Mouse (Mus musculus) heart, embryonic 14.5 days (tissue): Measurements from ENCODE around the gene Kir3dl1. TPM values are rescaled to one million over a fixed set of nuclear protein-coding genes. Genes with fewer than 3 reads are reported as not detected.
"Not testable (repeated sequence)": the region's sequence is repeated elsewhere in the genome, so short reads cannot be mapped to it uniquely, and the experiment has no call there.

Source experiments
- ATAC-seq: fragments of 200-750 bp; cut with Nextera tagmentation; 2 replicates; pipeline ENCODE4 v1.8.0; 2017; ENCODE audit warnings: low read depth, moderate TSS enrichment; ENCODE audit not compliant: insufficient number of reproducible peaks, insufficient read depth, low FRiP score
- H3K27ac ChIP-seq, 2 experiments: fragments of 200-500 bp in 1 of 2; fragments of 300-500 bp in 1 of 2; sonication (generic) in 1 of 2; replicated peaks in 1 of 2; 2 replicates each; pipeline ENCODE4 v1.5.1; 2012 to 2014; ENCODE audit warnings: low read depth in 2 of 2, low read length in 2 of 2, control low read depth in 1 of 2, mild to moderate bottlenecking in 1 of 2, mixed read lengths in 1 of 2; ENCODE audit not compliant: control insufficient read depth in 1 of 2, insufficient read depth in 1 of 2
- H3K27me3 ChIP-seq: fragments of 300-500 bp; sonication (generic); 2 replicates; pipeline ENCODE4 v1.6.1; 2014; ENCODE audit warnings: mild to moderate bottlenecking, low read length, control low read depth; ENCODE audit not compliant: control insufficient read depth, insufficient read depth
- H3K36me3 ChIP-seq: fragments of 300-500 bp; sonication (generic); 2 replicates; pipeline ENCODE4 v1.6.1; 2014; ENCODE audit warnings: mild to moderate bottlenecking, control low read depth, low read length, mixed read lengths; ENCODE audit not compliant: control insufficient read depth, insufficient read depth
- H3K4me1 ChIP-seq, 2 experiments: fragments of 200-500 bp in 1 of 2; fragments of 300-500 bp in 1 of 2; sonication (generic) in 1 of 2; 2 replicates each; pipeline ENCODE4 v1.6.1; 2012 to 2014; ENCODE audit warnings: low read length in 2 of 2, control low read depth in 1 of 2, mixed read lengths in 1 of 2; ENCODE audit not compliant: control insufficient read depth in 2 of 2, insufficient read depth in 2 of 2
- H3K4me2 ChIP-seq: fragments of 300-500 bp; sonication (generic); 2 replicates; pipeline ENCODE4 v1.6.1; 2014; ENCODE audit warnings: mild to moderate bottlenecking, low read length
- H3K4me3 ChIP-seq, 2 experiments: fragments of 200-500 bp in 1 of 2; fragments of 300-500 bp in 1 of 2; sonication (generic) in 1 of 2; 2 replicates each; pipeline ENCODE4 v1.5.1; 2012 to 2014; ENCODE audit warnings: low read length in 2 of 2, mild to moderate bottlenecking in 2 of 2, control low read depth in 1 of 2, low read depth in 1 of 2, moderate library complexity in 1 of 2; ENCODE audit not compliant: control insufficient read depth in 1 of 2, insufficient read depth in 1 of 2
- H3K9ac ChIP-seq: fragments of 300-500 bp; sonication (generic); 2 replicates; pipeline ENCODE4 v1.6.1; 2014; ENCODE audit warnings: mild to moderate bottlenecking, low read length
- H3K9me3 ChIP-seq: fragments of 300-500 bp; sonication (generic); 2 replicates; pipeline ENCODE4 v1.6.1; 2016; ENCODE audit warnings: low read length, control low read depth; ENCODE audit not compliant: control insufficient read depth
- WGBS: fragments of 180-500 bp; shearing (Covaris S2); extraction: QIAGEN DNeasy Blood & Tissue Kit; methylation state at CpG from one replicate; pipeline ENCODE4 v1.1.7; 2014; 5-methylcytosine and 5-hydroxymethylcytosine counted together
- polyA plus RNA-seq: library from polyadenylated mRNA; unstranded; fragments of >200 nt; fragmentation: Nextera tagmentation; extraction: Ambion mirVana; gene quantifications from 2 replicates; pipeline ENCODE4 v1.2.1, GENCODE M21; 2014

Kir3dl1 gene
- not detected in 2 replicates for polyA plus RNA-seq

DNA sequence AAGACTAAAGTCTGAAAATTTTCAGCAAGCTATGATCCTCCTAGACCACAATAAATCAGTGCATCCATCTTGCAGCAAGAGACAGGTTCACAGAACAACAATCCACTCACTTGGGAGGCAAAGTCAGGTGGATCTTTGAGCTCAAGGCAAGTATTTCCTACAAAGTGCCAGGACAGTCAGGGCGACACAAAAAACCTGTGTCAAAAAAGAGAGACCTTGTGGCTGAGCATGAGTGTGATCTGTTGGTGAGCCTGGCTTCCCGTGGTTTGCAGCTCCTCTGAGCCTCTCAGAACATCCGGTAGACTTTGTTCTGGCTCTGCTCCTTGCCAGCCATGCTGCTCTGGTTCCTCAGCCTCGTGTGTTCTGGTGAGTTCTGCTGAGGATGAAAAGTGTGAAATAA, at the start of gene Kir3dl1:
Gene Kir3dl1, plus strand, starts transcription at position 301 of the 400 bp plus-strand sequence.
- H3K36me3 ChIP-seq, H3K9me3 ChIP-seq, H3K27ac ChIP-seq, ATAC-seq, H3K9ac ChIP-seq, H3K27me3 ChIP-seq, H3K4me1 ChIP-seq, H3K4me2 ChIP-seq, H3K4me3 ChIP-seq: not testable (repeated sequence)
- 64% methylated on average over 4 of the region's 4 CpGs for WGBS

DNA sequence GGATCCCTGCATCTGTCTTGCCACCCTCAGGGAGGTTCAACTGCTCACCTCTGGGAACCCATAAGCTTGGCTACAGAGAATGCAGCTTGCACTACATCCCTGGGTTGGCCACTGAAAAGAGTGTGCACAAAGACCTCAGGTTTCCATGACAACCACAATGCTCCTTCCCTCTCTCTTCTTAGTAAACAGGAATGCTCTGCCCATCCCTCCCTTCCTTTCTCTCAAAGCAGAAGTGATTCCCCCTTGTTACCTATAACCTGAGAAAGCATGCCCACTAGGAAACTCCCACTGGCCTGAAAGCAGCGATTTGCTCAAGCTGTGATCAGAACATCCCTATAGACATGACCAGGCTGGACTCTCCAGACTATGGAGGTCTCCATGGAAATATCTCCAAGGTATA, 26.2 kb downstream of the Kir3dl1 start, which contains the start of gene Kir3dl2:
Gene Kir3dl2, minus strand, starts transcription at position 101 of the 400 bp plus-strand sequence.
- H3K9ac ChIP-seq, H3K4me1 ChIP-seq, H3K27me3 ChIP-seq, H3K4me3 ChIP-seq, H3K27ac ChIP-seq, ATAC-seq, H3K4me2 ChIP-seq, H3K36me3 ChIP-seq, H3K9me3 ChIP-seq: not testable (repeated sequence)
- WGBS: 46% methylated on average over 1 of the region's 1 CpGs

DNA sequence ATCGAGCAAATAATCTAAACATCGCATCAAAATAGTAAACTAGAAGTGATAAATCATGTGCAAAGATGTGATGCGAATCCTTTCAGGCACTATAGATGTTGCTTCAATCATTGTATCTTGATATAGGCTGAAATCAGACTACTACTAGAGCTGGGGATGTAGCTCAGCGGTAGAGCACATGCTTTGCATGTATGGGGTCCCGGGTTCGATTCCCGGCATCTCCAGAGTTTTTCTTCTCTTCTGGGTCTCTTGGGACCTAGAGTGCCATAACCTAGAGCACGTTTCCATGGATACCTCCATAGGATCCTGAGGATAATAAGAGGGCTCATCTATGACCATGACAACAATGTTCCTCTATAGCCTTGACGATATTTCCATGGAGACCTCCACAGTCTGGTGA, 51.3 kb downstream of the Kir3dl1 start:
- not testable (repeated sequence) for H3K9me3 ChIP-seq, H3K9ac ChIP-seq, ATAC-seq, H3K27me3 ChIP-seq, H3K27ac ChIP-seq, H3K4me2 ChIP-seq, H3K4me1 ChIP-seq, H3K36me3 ChIP-seq, H3K4me3 ChIP-seq
- 81% methylated on average over 9 of the region's 9 CpGs for WGBS

Other genes with a start within 250 kb of the Kir3dl1 start
- gene Bex3, start 247.7 kb upstream of the Kir3dl1 start, polyA plus RNA-seq: 499 and 525 TPM in 2 replicates
- not detected in 2 replicates for gene Kir3dl2, start 26.1 kb downstream of the Kir3dl1 start, polyA plus RNA-seq
- gene Tceal3, start 72.8 kb downstream of the Kir3dl1 start, polyA plus RNA-seq: 1.7 and 3.0 TPM in 2 replicates
- gene Tceal1, start 190.0 kb downstream of the Kir3dl1 start, polyA plus RNA-seq: 11.3 and 12.0 TPM in 2 replicates
- gene Morf4l2, start 225.7 kb downstream of the Kir3dl1 start, polyA plus RNA-seq: 324 and 341 TPM in 2 replicates